Mouse (Mus musculus): ENCODE data around the gene Mael. TPM values are rescaled to one million over a fixed set of nuclear protein-coding genes. Genes with fewer than 3 reads are reported as not detected.

Gene Mael
- total RNA-seq, 2 experiments from 2014 or later: not detected

DNA sequence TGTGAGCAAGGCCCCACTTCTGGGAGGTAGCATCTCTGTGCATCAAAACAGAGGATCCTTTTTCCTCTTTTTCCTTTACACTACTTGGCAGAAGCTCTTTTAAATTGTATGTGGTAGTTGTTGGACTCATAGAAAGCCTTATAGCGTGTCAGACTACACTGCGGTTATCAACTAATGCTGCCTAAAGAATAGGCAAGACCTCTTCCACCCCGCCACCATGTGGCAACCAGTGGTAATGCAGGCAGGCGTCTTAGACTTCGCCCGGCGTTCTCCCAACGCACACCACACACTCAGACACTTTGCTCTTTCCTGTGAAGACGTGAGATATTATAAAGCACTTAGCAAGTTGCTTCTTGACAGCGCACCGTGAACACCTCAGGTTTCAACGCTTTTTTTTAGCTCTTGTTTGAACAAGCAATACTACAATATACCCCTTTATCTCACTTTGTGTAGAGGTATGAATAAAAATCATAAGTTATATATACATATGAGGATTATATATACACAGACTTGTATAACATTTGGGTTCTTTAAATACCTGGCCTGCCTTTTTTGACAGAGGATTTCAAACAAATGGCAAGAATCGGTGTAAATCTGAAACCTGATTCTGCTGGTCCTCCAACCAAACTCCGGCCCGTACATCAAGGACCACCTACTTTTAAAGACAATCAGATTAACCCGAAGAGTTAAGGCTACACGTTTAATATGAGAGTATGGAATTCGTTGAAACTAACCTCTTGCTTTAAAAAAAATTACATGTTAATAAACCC lies 85.0 kb downstream of the Mael start:
- DNase-seq: peak; percentile 94

DNA sequence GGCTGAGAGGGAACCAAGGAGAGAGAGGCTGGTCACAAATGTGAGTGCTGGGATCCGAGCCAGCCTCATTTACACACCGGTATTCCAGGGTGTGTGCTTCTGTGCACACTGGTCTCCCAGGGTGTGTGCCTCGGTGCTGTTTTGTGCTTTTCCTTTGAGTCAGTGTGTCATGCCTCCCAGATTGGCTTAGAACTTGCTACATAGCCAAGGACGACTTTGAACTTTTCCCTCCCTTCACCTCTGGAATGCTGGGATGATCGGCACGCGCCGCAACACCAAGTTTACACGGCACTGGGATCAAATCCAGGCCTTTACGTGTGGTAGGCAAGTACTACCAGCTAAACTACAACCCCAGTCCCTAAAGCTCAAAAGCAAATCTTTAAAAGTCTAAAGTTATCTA lies 86.5 kb downstream of the Mael start:
- no peak for DNase-seq

DNA sequence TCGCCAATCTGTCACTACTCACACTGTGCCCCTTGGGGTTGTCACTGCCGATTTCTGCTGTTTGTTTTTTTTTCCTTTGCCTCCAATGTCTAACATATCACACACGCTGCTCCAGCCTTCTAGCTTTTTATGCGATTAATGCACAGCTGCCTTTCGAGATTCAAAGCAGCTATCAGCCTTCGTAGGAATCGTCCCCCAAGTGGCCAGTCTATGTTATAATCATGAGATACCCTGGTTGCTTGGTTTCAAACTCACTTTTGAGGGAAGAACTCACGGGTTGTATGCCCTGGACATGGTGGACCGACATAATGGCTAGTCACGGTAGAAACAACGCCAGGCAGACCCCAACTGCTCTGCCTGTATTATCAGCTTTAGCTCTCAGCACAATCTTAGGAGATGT lies 87.2 kb downstream of the Mael start:
- no peak for DNase-seq

Other genes starting within 250 kb of the Mael start
- 10 to 100 TPM; 15.0 to 18.4 TPM for gene Pou2f1, start 236.1 kb downstream of the Mael start, total RNA-seq (2021)
- gene Dusp27, start 110.8 kb downstream of the Mael start, total RNA-seq (2021): 10 to 100 TPM; 60.0 to 68.2 TPM
- not detected for gene Gpa33, start 108.5 kb downstream of the Mael start, total RNA-seq (2021)
- 1 to 10 TPM; 6.0 to 7.0 TPM for gene Ildr2, start 15.4 kb upstream of the Mael start, total RNA-seq (2021)
- gene Tada1, start 140.3 kb upstream of the Mael start, total RNA-seq (2021): 10 to 100 TPM; 17.7 to 18.1 TPM
- 10 to 100 TPM; 24.5 to 29.2 TPM for gene Pogk, start 171.1 kb upstream of the Mael start, total RNA-seq (2021)

All from heart, postnatal 4 days (tissue).